Mouse (Mus musculus) neural tube, embryonic 12.5 days (tissue): ENCODE results near the gene Tango2. TPM values are rescaled to one million over a fixed set of nuclear protein-coding genes. Genes with fewer than 3 reads are reported as not detected.

Experiments
- ATAC-seq: fragments of 200-750 bp; cut with Nextera tagmentation; 2 replicates; pipeline ENCODE4 v1.8.0; 2017; ENCODE audit warnings: low read depth, mild to moderate bottlenecking, moderate TSS enrichment, moderate library complexity; ENCODE audit not compliant: low FRiP score
- H3K27ac ChIP-seq: fragments of 300-500 bp; sonication (generic); 2 replicates; pipeline ENCODE4 v1.5.1; 2016
- H3K27me3 ChIP-seq: fragments of 300-500 bp; sonication (generic); replicated peaks from 2 replicates; pipeline ENCODE4 v1.6.1; 2016; ENCODE audit warnings: mild to moderate bottlenecking
- H3K36me3 ChIP-seq: fragments of 300-500 bp; sonication (generic); 2 replicates; pipeline ENCODE4 v1.6.1; 2016; ENCODE audit warnings: mild to moderate bottlenecking
- H3K4me1 ChIP-seq: fragments of 300-500 bp; sonication (generic); 2 replicates; pipeline ENCODE4 v1.6.1; 2016
- H3K4me2 ChIP-seq: fragments of 300-500 bp; sonication (generic); replicated peaks from 2 replicates; pipeline ENCODE4 v1.6.1; 2016; ENCODE audit warnings: mild to moderate bottlenecking
- H3K4me3 ChIP-seq: fragments of 300-500 bp; sonication (generic); 2 replicates; pipeline ENCODE4 v1.5.1; 2016
- H3K9ac ChIP-seq: fragments of 300-500 bp; sonication (generic); 2 replicates; pipeline ENCODE4 v1.6.1; 2016; ENCODE audit warnings: mild to moderate bottlenecking
- H3K9me3 ChIP-seq: fragments of 300-500 bp; sonication (generic); 2 replicates; pipeline ENCODE4 v1.6.1; 2016; ENCODE audit warnings: mild to moderate bottlenecking
- WGBS: fragments of 180-500 bp; shearing (Covaris S2); methylation state at CpG from one replicate; pipeline ENCODE4 v1.1.7; 2016; 5-methylcytosine and 5-hydroxymethylcytosine counted together
- polyA plus RNA-seq: library from polyadenylated mRNA; unstranded; fragments of >200 nt; fragmentation: Nextera tagmentation; extraction: Ambion mirVana; gene quantifications from 2 replicates; pipeline ENCODE4 v1.2.1, GENCODE M21; 2016

The Tango2 gene
- polyA plus RNA-seq, 1 experiment from 2014 or later: 60.0 TPM

DNA sequence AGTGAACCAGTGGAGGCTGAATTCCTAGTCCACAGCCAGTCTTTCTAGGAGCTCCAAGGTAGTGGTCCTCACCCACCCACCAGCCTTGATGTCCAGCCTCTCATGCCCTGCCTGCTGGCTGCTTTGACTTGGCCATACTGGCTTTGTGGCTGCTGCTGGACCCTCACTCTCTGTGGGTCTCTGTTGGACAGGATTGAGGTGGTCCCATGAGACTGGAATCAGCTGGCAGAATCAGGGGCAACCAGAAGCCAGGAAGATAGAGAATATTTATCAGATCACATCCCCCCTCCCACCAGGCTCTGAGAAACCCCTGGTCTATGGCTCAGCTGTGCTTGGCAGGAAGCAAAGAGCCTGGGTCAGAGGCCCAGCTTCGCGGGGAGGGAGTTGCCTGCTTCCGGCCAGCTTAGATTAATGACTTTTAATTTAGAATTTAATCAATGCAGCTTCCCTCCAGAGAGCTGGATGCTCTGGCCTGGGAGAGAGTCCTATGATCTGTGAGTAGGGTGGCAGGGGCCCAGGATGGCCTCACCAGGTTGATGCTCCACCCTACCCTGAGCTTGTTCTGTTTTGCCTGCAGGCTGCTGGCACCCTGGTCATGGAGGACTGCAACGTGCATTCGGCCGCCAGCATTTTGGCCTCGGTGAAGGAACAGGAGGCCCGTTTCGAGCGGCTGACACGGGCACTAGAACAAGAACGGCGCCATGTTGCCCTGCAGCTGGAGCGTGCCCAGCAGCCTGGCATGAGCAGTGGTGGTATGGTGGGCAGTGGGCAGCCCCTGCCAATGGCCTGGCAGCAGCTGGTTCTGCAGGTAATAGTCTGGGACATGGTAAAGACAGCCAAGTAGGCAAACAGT is 40.9 kb upstream of the Tango2 start:
- Histone ChIP-seq H3K4me3 (no peak overlapping the region), H3K27me3 (no peaks in the 10 kb centered on the region), H3K9me3 (no peaks in the 10 kb centered on the region), H3K4me1 (peaks cover 49% of the 10 kb centered on the region), H3K4me2 (no peak overlapping the region; the same call in 1 of the 2 replicates), H3K9ac (no peak overlapping the region), H3K36me3 (no peaks in the 10 kb centered on the region), H3K27ac (peak overlapping the region; percentile 54)
- WGBS: 73% methylated on average over 14 of the region's 14 CpGs
- no peak for ATAC-seq

DNA sequence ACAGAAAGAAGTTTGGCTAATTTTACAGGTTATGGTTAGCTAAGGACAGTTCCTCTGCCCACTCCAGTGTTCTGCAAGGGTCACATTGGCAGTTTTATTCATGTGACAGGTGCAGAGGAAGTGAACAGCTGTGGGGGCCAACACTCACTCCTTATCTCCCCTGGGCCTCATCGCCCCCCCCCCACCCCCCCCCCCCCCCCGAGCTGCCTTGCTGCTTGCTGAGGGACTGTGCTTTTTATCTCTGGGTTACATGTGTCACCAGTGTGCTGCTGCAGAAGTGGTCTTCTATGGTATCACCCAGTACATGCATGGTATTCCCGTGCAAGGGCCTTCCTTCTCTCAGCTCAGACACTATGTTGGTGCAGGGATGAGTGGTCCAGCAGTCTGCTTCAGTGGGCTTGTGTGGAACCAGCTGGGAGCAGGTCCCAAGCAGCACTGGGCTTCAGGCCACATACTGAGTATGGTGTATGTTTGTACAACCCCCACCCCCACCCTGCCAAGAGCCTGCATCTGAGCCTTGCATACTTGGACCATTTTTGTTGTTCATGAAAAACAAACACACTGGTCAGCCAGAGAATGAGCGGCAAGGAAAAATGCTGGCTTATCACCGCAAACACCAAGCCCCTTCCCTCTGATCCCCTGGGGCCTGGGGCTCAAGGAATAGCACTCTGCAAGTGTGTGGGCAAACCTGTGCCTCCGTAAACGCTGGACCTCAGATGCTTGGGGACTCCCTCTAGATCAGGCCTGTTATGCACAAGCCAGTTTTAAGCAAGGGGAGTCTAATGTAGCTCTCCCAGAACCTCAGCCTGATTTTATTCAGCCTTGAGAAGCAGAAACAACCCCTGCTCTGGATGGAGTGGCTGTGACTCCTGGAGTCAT is 40.0 kb upstream of the Tango2 start:
- H3K36me3 ChIP-seq: no peaks in the 10 kb centered on the region
- H3K4me2 ChIP-seq: peak overlapping the region; percentile 18
- no peak overlapping the region for H3K4me3 ChIP-seq
- 51% methylated on average over 7 of the region's 7 CpGs for WGBS
- peaks cover 51% of the 10 kb centered on the region for H3K4me1 ChIP-seq
- no peak overlapping the region for H3K9ac ChIP-seq
- no peaks in the 10 kb centered on the region for H3K9me3 ChIP-seq
- ATAC-seq: no peak
- H3K27me3 ChIP-seq: no peaks in the 10 kb centered on the region
- peak overlapping the region; percentile 54 for H3K27ac ChIP-seq

DNA sequence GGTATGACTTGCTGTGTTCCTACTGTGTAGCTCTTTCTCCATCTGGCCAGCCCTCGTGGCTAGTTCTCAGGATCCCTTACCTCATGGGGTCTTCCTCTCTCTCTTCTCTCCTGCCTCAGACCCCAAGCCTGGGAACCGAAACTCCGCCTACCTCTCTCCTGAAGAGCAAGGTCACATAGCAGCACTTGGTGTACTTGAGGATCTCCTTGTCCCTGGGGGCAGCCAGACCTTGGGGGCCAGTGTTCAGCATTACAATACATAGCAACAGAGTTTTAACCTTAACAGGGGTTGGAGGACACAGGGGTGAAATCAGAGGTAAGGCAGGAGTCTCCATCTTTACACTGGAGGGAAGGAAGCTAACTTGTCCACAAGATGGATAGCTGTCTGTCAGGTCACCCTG is 39.1 kb upstream of the Tango2 start:
- Histone ChIP-seq H3K4me1 (peaks cover 57% of the 10 kb centered on the region), H3K27me3 (no peaks in the 10 kb centered on the region), H3K36me3 (no peaks in the 10 kb centered on the region), H3K9me3 (no peaks in the 10 kb centered on the region), H3K9ac (no peak overlapping the region), H3K4me2 (no peak overlapping the region), H3K4me3 (no peak overlapping the region), H3K27ac (no peak overlapping the region)
- ATAC-seq: no peak
- 61% methylated on average over 3 of the region's 3 CpGs for WGBS

DNA sequence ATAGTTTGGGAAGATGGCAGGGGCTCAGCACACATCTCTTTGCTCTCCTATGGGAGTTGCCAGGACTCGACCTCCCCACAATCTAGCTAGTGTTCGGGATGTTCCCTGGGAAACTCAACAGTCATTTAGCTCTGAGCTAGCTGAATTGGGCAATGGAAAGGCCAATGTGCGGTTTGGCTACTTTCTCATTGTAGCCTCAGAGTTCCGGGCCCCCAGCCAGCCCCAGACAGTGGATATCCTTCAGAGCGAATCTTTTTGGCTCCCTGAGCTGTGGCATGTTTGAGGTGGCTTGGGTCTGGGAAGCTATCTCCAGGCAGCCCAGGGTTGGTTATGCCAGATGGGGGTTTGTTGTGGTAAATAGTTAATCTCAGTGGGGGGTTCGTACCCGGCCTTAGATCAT is 38.5 kb upstream of the Tango2 start:
- no peak for ATAC-seq
- no peaks in the 10 kb centered on the region for H3K9me3 ChIP-seq
- H3K9ac ChIP-seq: no peak overlapping the region
- 82% methylated on average over 7 of the region's 7 CpGs for WGBS
- H3K27ac ChIP-seq: no peak overlapping the region
- H3K36me3 ChIP-seq: no peaks in the 10 kb centered on the region
- H3K4me1 ChIP-seq: peaks cover 61% of the 10 kb centered on the region
- no peaks in the 10 kb centered on the region for H3K27me3 ChIP-seq
- no peak overlapping the region for H3K4me2 ChIP-seq
- no peak overlapping the region for H3K4me3 ChIP-seq

DNA sequence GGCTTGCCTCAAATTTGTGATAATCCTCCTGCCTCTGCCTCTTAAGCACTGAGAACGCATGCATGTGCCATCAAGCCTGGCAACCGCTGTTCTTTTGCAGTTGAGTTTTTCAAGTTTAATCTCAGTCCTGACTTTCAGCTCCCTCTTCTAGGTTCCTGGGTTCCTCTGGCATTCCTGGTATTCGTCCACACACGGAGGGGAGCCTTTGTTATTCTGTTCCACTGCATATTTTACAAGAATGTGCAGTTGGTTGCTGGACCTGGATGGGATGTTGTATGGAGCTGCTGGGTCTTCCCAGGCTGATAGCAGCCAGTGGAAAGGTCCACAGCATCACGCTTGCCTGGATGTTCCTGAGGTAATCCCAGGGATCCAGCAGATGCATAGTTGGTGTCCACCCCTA is 37.5 kb upstream of the Tango2 start:
- Histone ChIP-seq H3K4me1 (peaks cover 71% of the 10 kb centered on the region), H3K36me3 (no peaks in the 10 kb centered on the region), H3K27ac (no peak overlapping the region), H3K9me3 (no peaks in the 10 kb centered on the region), H3K4me3 (no peak overlapping the region), H3K9ac (no peak overlapping the region), H3K4me2 (no peak overlapping the region), H3K27me3 (no peaks in the 10 kb centered on the region)
- ATAC-seq: no peak
- 67% methylated on average over 5 of the region's 5 CpGs for WGBS

DNA sequence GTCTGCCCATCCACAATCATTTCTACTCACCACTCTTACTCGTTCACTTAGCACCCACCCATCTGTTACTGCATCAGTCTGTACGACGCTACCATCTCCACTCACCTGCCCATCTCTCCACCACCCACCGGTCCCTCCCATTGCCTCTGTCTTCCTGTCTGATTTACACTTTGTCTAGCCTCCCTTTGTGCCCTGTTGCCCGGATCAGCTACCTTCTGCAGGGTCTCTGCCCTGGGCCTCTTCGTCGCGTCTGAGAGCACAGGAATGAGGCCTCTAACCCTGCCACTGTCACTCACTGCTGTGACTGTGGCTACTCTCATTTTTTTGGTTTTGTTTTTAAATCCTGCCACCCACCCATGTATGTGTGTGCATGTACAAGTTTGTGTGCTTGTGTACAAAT is 36.8 kb upstream of the Tango2 start:
- H3K9me3 ChIP-seq: no peaks in the 10 kb centered on the region
- 64% methylated on average over 8 of the region's 8 CpGs for WGBS
- H3K4me1 ChIP-seq: peaks cover 78% of the 10 kb centered on the region
- H3K36me3 ChIP-seq: no peaks in the 10 kb centered on the region
- no peak overlapping the region for H3K27ac ChIP-seq
- no peak overlapping the region for H3K4me2 ChIP-seq
- H3K4me3 ChIP-seq: no peak overlapping the region
- ATAC-seq: no peak
- no peaks in the 10 kb centered on the region for H3K27me3 ChIP-seq
- no peak overlapping the region for H3K9ac ChIP-seq

DNA sequence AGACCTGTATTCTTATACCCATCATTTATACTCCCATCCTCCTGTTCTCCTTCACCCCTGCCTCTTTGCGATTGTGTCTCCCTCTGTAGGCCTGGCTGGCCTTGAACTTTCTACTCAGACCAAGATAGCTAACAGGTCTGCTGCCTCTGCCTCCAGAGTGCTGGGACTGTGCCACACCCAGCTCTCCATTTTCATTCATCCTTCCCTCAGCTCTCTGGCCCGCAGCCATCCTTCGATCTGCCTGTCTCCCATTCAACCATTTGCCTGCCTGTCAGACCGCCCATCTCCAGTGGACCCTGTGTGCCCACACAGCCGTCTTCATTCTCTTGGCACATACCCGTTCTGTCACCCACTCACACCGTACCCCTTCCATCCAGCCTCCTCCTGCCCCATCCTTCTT is 36.3 kb upstream of the Tango2 start:
- H3K9me3 ChIP-seq: no peaks in the 10 kb centered on the region
- no peaks in the 10 kb centered on the region for H3K27me3 ChIP-seq
- H3K9ac ChIP-seq: no peak overlapping the region
- H3K4me3 ChIP-seq: no peak overlapping the region
- H3K4me1 ChIP-seq: peaks cover 80% of the 10 kb centered on the region
- no peak overlapping the region for H3K4me2 ChIP-seq
- ATAC-seq: no peak
- 74% methylated on average over 7 of the region's 7 CpGs for WGBS
- H3K27ac ChIP-seq: peak overlapping the region; percentile 12; the same call in 1 of the 2 replicates
- no peaks in the 10 kb centered on the region for H3K36me3 ChIP-seq

DNA sequence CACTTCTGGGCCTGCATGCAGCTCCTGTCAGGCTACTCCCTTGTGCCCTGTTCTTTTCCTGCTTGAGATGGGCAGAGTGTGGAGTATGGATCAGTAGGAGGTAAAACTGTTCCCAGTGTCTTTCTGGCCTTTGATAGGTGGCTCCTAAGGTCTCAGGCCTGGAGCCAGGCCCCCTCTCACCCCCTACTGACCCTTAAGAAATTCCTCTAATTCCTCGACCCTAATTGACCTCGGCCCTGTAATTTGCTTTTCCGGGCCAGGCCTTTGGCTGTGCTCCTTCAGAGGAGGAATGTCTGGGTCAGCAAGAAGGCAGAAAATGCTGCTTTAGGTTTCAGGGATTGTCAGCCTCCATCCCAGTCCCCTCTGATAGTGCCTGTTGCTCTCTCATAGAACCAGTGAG is 35.9 kb upstream of the Tango2 start:
- no peaks in the 10 kb centered on the region for H3K36me3 ChIP-seq
- 10% methylated on average over 3 of the region's 3 CpGs for WGBS
- H3K27me3 ChIP-seq: no peaks in the 10 kb centered on the region
- no peak overlapping the region for H3K4me2 ChIP-seq
- peaks cover 80% of the 10 kb centered on the region for H3K4me1 ChIP-seq
- no peak overlapping the region for H3K4me3 ChIP-seq
- no peak for ATAC-seq
- no peaks in the 10 kb centered on the region for H3K9me3 ChIP-seq
- peak overlapping the region; percentile 12; the same call in 1 of the 2 replicates for H3K27ac ChIP-seq
- H3K9ac ChIP-seq: no peak overlapping the region

DNA sequence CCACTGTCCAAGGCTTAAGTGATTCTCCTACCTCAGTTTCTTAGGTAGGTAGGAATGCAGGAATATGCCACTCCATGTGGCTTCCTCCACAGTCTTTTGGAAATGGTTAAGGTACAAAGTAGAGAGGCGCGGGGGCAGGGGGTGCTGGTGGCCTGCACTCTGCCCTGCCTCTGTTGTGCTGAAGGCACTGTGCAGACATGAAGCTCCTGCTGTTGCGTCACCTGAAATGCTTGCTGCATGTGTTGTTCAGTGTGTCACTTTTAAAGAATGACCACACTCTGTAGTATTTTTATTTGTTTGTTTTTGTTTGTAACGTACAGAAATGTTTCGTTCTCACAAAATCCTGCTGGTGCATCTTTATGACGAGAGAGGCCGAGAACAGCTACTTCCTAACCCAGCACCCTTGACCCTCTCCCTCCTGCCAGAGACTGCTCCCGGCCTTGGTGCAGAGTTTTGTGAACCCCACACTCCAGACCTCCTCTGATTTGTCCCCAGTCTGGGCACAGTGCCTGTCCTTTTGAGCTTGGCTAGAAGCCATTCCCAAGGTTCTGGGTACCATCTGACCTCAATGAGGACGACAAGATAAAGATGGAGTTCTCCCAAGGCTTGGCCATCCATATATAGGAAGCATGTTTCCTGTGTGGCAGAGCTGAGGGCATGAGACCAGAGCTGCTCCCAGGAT is 35.3 kb upstream of the Tango2 start:
- H3K27me3 ChIP-seq: no peaks in the 10 kb centered on the region
- no peaks in the 10 kb centered on the region for H3K9me3 ChIP-seq
- no peak overlapping the region for H3K9ac ChIP-seq
- 82% methylated on average over 9 of the region's 9 CpGs for WGBS
- no peak overlapping the region for H3K4me3 ChIP-seq
- H3K36me3 ChIP-seq: no peaks in the 10 kb centered on the region
- H3K4me2 ChIP-seq: no peak overlapping the region
- no peak overlapping the region for H3K27ac ChIP-seq
- ATAC-seq: no peak
- peaks cover 80% of the 10 kb centered on the region for H3K4me1 ChIP-seq

DNA sequence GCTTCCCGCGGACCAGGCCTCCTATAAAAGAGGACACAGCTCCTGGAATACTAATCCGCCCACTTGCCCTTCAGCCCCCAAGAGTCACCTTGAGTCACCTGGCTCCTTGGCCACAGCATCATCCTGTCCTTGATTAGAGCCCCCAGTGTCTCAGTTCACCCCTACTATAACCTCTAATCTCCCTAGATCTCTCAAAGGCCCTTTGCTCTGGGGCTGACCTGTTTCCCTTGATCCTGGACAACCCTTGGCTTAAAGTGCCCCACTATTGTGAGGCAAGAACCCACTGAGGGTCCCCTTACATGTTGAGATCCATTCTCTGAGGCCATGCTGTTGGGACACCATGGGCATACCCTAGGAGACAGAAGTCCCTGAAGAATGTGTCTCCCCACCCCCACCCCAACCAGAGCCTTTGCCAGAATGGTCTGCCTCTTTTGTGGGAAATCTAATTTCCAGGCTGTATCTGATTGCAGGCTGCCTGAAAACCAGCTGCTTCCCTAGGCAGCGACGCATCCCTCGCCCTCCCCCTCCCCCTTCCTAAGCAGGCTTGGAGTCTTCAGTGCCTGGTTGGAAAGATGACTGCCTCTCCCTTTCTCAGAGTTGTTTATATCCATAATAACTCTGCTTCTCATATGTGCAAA is 33.8 kb upstream of the Tango2 start:
- no peak overlapping the region for H3K4me2 ChIP-seq
- H3K4me3 ChIP-seq: no peak overlapping the region
- no peaks in the 10 kb centered on the region for H3K9me3 ChIP-seq
- H3K27ac ChIP-seq: peak overlapping the region; percentile 88
- H3K4me1 ChIP-seq: peaks cover 78% of the 10 kb centered on the region
- ATAC-seq: peak; percentile 54
- WGBS: 43% methylated on average over 6 of the region's 6 CpGs
- H3K36me3 ChIP-seq: no peaks in the 10 kb centered on the region
- H3K9ac ChIP-seq: 0 out of 2 replicates have a peak overlapping the region, but pooled peaks have one; percentile 13
- H3K27me3 ChIP-seq: no peaks in the 10 kb centered on the region

DNA sequence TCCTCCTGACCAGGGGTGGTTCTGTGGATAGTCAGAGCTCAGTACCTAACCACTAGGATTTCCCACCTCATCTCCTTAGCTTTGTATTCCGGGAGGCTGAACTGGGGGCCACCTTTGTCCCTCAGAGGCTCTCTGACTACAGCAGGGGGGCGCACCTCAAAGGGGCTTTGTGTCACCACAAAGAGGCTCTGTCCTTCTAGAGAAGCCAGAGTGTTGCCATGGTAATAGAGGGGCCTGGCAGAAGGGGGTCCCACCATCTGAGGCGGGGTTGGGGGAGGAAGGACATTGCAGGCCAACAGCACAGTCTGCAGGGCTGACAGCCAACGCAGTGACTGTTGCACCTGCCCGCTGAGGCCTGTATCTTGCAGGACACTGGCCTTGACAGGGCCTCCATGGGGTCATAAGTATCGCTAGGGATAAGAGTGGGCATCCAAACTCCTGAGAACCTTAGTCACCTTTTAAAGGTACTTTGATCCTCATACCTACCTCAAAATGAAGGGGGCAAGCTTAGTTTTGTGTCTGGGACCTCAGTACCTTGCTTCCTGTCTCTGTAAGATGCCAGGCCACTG is 32.7 kb upstream of the Tango2 start:
- H3K4me1 ChIP-seq: peaks cover 79% of the 10 kb centered on the region
- H3K4me2 ChIP-seq: 0 out of 2 replicates have a peak overlapping the region, but pooled peaks have one; percentile 14
- H3K9ac ChIP-seq: 0 out of 2 replicates have a peak overlapping the region, but pooled peaks have one; percentile 13
- no peaks in the 10 kb centered on the region for H3K36me3 ChIP-seq
- peak overlapping the region; percentile 88 for H3K27ac ChIP-seq
- no peak overlapping the region for H3K4me3 ChIP-seq
- H3K9me3 ChIP-seq: no peaks in the 10 kb centered on the region
- 9% methylated on average over 6 of the region's 6 CpGs for WGBS
- H3K27me3 ChIP-seq: no peaks in the 10 kb centered on the region
- ATAC-seq: peak; percentile 91
